Mouse (Mus musculus) cortical plate, adult 2 months (tissue): ENCODE measurements around the gene Pias3.

Source experiments
- CTCF ChIP-seq: fragments of 200-500 bp; IDR thresholded peaks from 2 replicates; pipeline ENCODE4 v1.5.1; 2011; ENCODE audit warnings: mild to moderate bottlenecking, control low read depth, low read length; ENCODE audit not compliant: insufficient read depth; ENCODE audit errors: extremely low read depth
- POLR2A ChIP-seq: fragments of 200-500 bp; IDR thresholded peaks from 2 replicates; pipeline ENCODE4 v1.6.1; 2011; ENCODE audit warnings: mild to moderate bottlenecking, low read length, control low read depth; ENCODE audit not compliant: insufficient read depth; ENCODE audit errors: extremely low read depth

- TF ChIP-seq CTCF, result no peak
- no peak for TF ChIP-seq POLR2A
These were observed 21.7 kb upstream of the Pias3 start for GRCm38 (mm10) chr3:96674442-96674841.
